Mouse (Mus musculus): ENCODE results near the gene Knl1.

- no peak for TF ChIP-seq CTCF (IDR thresholded peaks at IDR 0.05 in 2 of 3, conservative IDR thresholded peaks at IDR 0.05 in 1 of 3; ENCODE audit: control insufficient read depth in 1 of 3, insufficient read depth in 1 of 3, low read depth in 2 of 3, low read length in 3 of 3, poor library complexity in 1 of 3, severe bottlenecking in 1 of 3)
- TF ChIP-seq ZKSCAN1 (IDR thresholded peaks at IDR 0.05; ENCODE audit: low read depth, low read length) = no peak
- TF ChIP-seq POLR2A (IDR thresholded peaks at IDR 0.05; ENCODE audit: control insufficient read depth in 1 of 2, insufficient read depth in 1 of 2, low read depth in 1 of 2, low read length in 2 of 2, poor library complexity in 1 of 2) = no peak
- no peak for TF ChIP-seq EP300 (IDR thresholded peaks at IDR 0.05; ENCODE audit: low read depth in 1 of 2, low read length in 2 of 2)
Measured at GRCm38 (mm10) chr2:119023154-119023660, 23.7 kb upstream of the Knl1 start.
